Mouse (Mus musculus) stomach, embryonic 14.5 days (tissue): ENCODE measurements around the gene Gm5862. TPM values are rescaled to one million over a fixed set of nuclear protein-coding genes. Genes with fewer than 3 reads are reported as not detected.
"Not testable (repeated sequence)": the region's sequence is repeated elsewhere in the genome, so short reads cannot be mapped to it uniquely, and the experiment has no call there.

Experiments
- ATAC-seq: fragments of 200-750 bp; cut with Nextera tagmentation; 2 replicates; pipeline ENCODE4 v1.8.0; 2017; ENCODE audit warnings: low read depth, moderate TSS enrichment; ENCODE audit not compliant: insufficient number of reproducible peaks, insufficient read depth, low FRiP score
- H3K27ac ChIP-seq: fragments of 300-500 bp; sonication (generic); 2 replicates; pipeline ENCODE4 v1.5.1; 2014; ENCODE audit warnings: mild to moderate bottlenecking, low read length, moderate library complexity, mixed read lengths
- H3K27me3 ChIP-seq: fragments of 300-500 bp; sonication (generic); 2 replicates; pipeline ENCODE4 v1.6.1; 2014; ENCODE audit warnings: low read length, control low read depth, mixed read lengths; ENCODE audit not compliant: control insufficient read depth, insufficient read depth
- H3K36me3 ChIP-seq: fragments of 300-500 bp; sonication (generic); 2 replicates; pipeline ENCODE4 v1.6.1; 2014; ENCODE audit warnings: mild to moderate bottlenecking, control low read depth, low read length, moderate library complexity, mixed read lengths; ENCODE audit not compliant: control insufficient read depth, insufficient read depth
- H3K4me1 ChIP-seq: fragments of 300-500 bp; sonication (generic); 2 replicates; pipeline ENCODE4 v1.6.1; 2014; ENCODE audit warnings: low read length, control low read depth, mixed read lengths; ENCODE audit not compliant: control insufficient read depth, insufficient read depth
- H3K4me2 ChIP-seq: fragments of 300-500 bp; sonication (generic); replicated peaks from 2 replicates; pipeline ENCODE4 v1.6.1; 2014; ENCODE audit warnings: low read depth, low read length, control low read depth
- H3K4me3 ChIP-seq: fragments of 300-500 bp; sonication (generic); 2 replicates; pipeline ENCODE4 v1.5.1; 2014; ENCODE audit warnings: low read depth, low read length, control low read depth
- H3K9ac ChIP-seq: fragments of 300-500 bp; sonication (generic); replicated peaks from 2 replicates; pipeline ENCODE4 v1.6.1; 2014; ENCODE audit warnings: low read depth, mild to moderate bottlenecking, control low read depth, low read length, moderate library complexity, mixed read lengths
- H3K9me3 ChIP-seq: fragments of 300-500 bp; sonication (generic); 2 replicates; pipeline ENCODE4 v1.6.1; 2016; ENCODE audit warnings: low read depth, low read length, control low read depth; ENCODE audit not compliant: control insufficient read depth
- WGBS: fragments of 180-500 bp; shearing (Covaris S2); extraction: QIAGEN DNeasy Blood & Tissue Kit; methylation state at CpG from one replicate; pipeline ENCODE4 v1.1.7; 2014; 5-methylcytosine and 5-hydroxymethylcytosine counted together
- polyA plus RNA-seq: library from polyadenylated mRNA; unstranded; fragments of >200 nt; fragmentation: Nextera tagmentation; extraction: Ambion mirVana; gene quantifications from 2 replicates; pipeline ENCODE4 v1.2.1, GENCODE M21; 2014

Gene Gm5862
- 0.34 TPM in 1 of 2 replicates, not detected in the other for polyA plus RNA-seq

DNA sequence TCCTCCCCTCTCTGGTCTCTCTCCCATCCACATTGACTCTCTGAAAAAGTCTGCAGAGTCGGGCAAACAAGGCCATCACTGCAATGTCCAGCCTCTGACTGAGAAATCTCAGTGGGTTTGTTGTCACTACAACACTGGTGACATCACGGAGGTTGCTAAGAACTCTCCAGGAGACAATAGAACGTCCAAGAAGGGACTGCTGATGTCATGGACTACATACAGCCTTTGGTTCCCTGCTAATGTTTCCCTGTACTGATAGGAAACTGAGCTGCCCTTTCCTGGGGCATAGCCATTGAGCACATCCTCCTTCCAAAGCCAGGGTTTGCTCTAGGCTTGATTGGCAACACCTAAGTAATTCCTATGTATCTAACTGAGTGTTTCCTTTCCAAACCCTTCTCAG lies at the start of gene Gm5862:
TSS of gene Gm5862 (minus strand) at position 101 of the 400 bp plus-strand sequence.
- WGBS, result no CpG with 5 or more reads among the region's 3 CpGs
- not testable (repeated sequence) for H3K4me3 ChIP-seq, H3K36me3 ChIP-seq, H3K4me2 ChIP-seq, H3K9ac ChIP-seq, H3K27me3 ChIP-seq, H3K9me3 ChIP-seq, H3K27ac ChIP-seq, H3K4me1 ChIP-seq, ATAC-seq

- Histone ChIP-seq H3K4me3 (no peak overlapping the region), H3K4me1 (no peaks in the 10 kb centered on the region), H3K27ac (no peak overlapping the region), H3K9me3 (no peaks in the 10 kb centered on the region), H3K27me3 (no peaks in the 10 kb centered on the region), H3K4me2 (no peak overlapping the region), H3K36me3 (no peaks in the 10 kb centered on the region), H3K9ac (no peak overlapping the region)
- 86% methylated on average over 24 of the region's 24 CpGs for WGBS
- ATAC-seq, result 0 out of 2 replicates have a peak, but pooled peaks have one; percentile 10
These were observed 48.0 kb upstream of the Gm5862 start for GRCm38 (mm10) chr5:26070716-26071115.

DNA sequence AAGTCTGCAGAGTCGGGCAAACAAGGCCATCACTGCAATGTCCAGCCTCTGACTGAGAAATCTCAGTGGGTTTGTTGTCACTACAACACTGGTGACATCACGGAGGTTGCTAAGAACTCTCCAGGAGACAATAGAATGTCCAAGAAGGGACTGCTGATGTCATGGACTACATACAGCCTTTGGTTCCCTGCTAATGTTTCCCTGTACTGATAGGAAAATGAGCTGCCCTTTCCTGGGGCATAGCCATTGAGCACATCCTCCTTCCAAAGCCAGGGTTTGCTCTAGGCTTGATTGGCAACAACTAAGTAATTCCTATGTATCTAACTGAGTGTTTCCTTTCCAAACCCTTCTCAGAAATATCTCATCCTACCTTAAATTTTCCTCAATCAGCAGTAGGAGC lies 35.8 kb upstream of the Gm5862 start, which contains the start of gene Gm7347:
TSS of gene Gm7347 (minus strand) at position 101 of the 400 bp plus-strand sequence.
- ATAC-seq, H3K4me2 ChIP-seq: not testable (repeated sequence)
- no CpG with 5 or more reads among the region's 2 CpGs for WGBS

DNA sequence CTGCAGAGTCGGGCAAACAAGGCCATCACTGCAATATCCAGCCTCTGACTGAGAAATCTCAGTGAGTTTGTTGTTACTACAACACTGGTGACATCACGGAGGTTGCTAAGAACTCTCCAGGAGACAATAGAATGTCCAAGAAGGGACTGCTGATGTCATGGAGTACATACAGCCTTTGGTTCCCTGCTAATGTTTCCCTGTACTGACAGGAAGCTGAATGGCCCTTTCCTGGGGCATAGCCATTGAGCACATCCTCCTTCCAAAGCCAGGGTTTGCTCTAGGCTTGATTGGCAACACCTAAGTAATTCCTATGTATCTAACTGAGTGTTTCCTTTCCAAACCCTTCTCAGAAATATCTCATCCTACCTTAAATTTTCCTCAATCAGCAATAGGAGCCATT lies 16.7 kb upstream of the Gm5862 start, which contains the start of gene Speer4a:
TSS of gene Speer4a (minus strand) at position 101 of the 400 bp plus-strand sequence.
- not testable (repeated sequence) for ATAC-seq

More for the DNA sequence above, 35.8 kb upstream of the Gm5862 start, which contains the start of gene Gm7347:
- H3K4me3 ChIP-seq, H3K36me3 ChIP-seq, H3K9me3 ChIP-seq, H3K27me3 ChIP-seq, H3K9ac ChIP-seq, H3K4me1 ChIP-seq, H3K27ac ChIP-seq: not testable (repeated sequence)

GRCm38 (mm10) chr5:26007697-26008096 lies 15.0 kb downstream of the Gm5862 start:
- not testable (repeated sequence) for H3K4me1 ChIP-seq, H3K9me3 ChIP-seq, H3K4me3 ChIP-seq, H3K9ac ChIP-seq, H3K27ac ChIP-seq, H3K4me2 ChIP-seq, H3K27me3 ChIP-seq, H3K36me3 ChIP-seq
- WGBS, result 67% methylated on average over 6 of the region's 7 CpGs
- peak; percentile 23; the same call in 1 of the 2 replicates for ATAC-seq

More for the DNA sequence above, 16.7 kb upstream of the Gm5862 start, which contains the start of gene Speer4a:
- H3K27me3 ChIP-seq, H3K4me3 ChIP-seq, H3K9ac ChIP-seq, H3K9me3 ChIP-seq, H3K27ac ChIP-seq, H3K4me2 ChIP-seq, H3K36me3 ChIP-seq, H3K4me1 ChIP-seq: not testable (repeated sequence)
- WGBS, result 85% methylated on average over 2 of the region's 2 CpGs

- Histone ChIP-seq H3K4me2 (peak overlapping the region; percentile 35), H3K4me3 (peak overlapping the region; percentile 5)
- H3K36me3 ChIP-seq, H3K9ac ChIP-seq, H3K9me3 ChIP-seq, H3K27me3 ChIP-seq, H3K27ac ChIP-seq, H3K4me1 ChIP-seq: not testable (repeated sequence)
- ATAC-seq, result peak; percentile 71
- WGBS, result 15% methylated on average over 44 of the region's 45 CpGs
These were observed 15.6 kb downstream of the Gm5862 start for GRCm38 (mm10) chr5:26006937-26007695.

- not testable (repeated sequence) for H3K9ac ChIP-seq, ATAC-seq, H3K4me1 ChIP-seq, H3K27ac ChIP-seq, H3K27me3 ChIP-seq, H3K4me2 ChIP-seq, H3K36me3 ChIP-seq, H3K9me3 ChIP-seq, H3K4me3 ChIP-seq
- 82% methylated on average over 1 of the region's 2 CpGs for WGBS
These were observed 18.0 kb downstream of the Gm5862 start, which contains the start of gene Gm1979 for GRCm38 (mm10) chr5:26004698-26005097. TSS of gene Gm1979 (minus strand) at chr5:26004798.

DNA sequence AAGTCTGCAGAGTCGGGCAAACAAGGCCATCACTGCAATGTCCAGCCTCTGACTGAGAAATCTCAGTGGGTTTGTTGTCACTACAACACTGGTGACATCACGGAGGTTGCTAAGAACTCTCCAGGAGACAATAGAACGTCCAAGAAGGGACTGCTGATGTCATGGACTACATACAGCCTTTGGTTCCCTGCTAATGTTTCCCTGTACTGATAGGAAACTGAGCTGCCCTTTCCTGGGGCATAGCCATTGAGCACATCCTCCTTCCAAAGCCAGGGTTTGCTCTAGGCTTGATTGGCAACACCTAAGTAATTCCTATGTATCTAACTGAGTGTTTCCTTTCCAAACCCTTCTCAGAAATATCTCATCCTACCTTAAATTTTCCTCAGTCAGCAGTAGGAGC lies 34.2 kb downstream of the Gm5862 start, which contains the start of gene Gm21698:
TSS of gene Gm21698 (minus strand) at position 101 of the 400 bp plus-strand sequence.
- not testable (repeated sequence) for H3K36me3 ChIP-seq, H3K9me3 ChIP-seq, H3K9ac ChIP-seq, H3K4me1 ChIP-seq, H3K27ac ChIP-seq, H3K27me3 ChIP-seq, H3K4me2 ChIP-seq, ATAC-seq, H3K4me3 ChIP-seq
- no CpG with 5 or more reads among the region's 3 CpGs for WGBS
